Mouse (Mus musculus) megakaryocyte-erythroid progenitor cell, adult 5-6 weeks (primary cell): ENCODE measurements around the gene Tdrd12. TPM values are rescaled to one million over a fixed set of nuclear protein-coding genes. Genes with fewer than 3 reads are reported as not detected.
"Not testable (repeated sequence)": the region's sequence is repeated elsewhere in the genome, so short reads cannot be mapped to it uniquely, and the experiment has no call there.

Experiments used
- ATAC-seq: replicated peaks from 2 replicates; pipeline ENCODE4 v1.8.0; 2016; ENCODE audit warnings: mild to moderate bottlenecking, inconsistent platforms; ENCODE audit not compliant: severe bottlenecking, poor library complexity, low FRiP score, low TSS enrichment
- total RNA-seq, 2 experiments: library from RNA; stranded (forward) in 1 of 2; stranded (reverse) in 1 of 2; fragments of 200-1000, 215-1000 nt in 1 of 2; fragments of >200 nt in 1 of 2; fragmentation: Nextera tagmentation in 1 of 2; gene quantifications; 2 replicates each; pipeline ENCODE4 v1.2.3; 2014 to 2017

The Tdrd12 gene
- total RNA-seq, 2 experiments from 2014 or later = 0.11 TPM; not detected in 1

GRCm38 (mm10) chr7:35556905-35557304 lies 19.4 kb upstream of the Tdrd12 start:
- peak; percentile 42 for ATAC-seq

- ATAC-seq = no peak
Observed at GRCm38 (mm10) chr7:35556205-35556603, 18.7 kb upstream of the Tdrd12 start, which contains the start of gene Nudt19. TSS of gene Nudt19 (minus strand) at chr7:35556304.

DNA sequence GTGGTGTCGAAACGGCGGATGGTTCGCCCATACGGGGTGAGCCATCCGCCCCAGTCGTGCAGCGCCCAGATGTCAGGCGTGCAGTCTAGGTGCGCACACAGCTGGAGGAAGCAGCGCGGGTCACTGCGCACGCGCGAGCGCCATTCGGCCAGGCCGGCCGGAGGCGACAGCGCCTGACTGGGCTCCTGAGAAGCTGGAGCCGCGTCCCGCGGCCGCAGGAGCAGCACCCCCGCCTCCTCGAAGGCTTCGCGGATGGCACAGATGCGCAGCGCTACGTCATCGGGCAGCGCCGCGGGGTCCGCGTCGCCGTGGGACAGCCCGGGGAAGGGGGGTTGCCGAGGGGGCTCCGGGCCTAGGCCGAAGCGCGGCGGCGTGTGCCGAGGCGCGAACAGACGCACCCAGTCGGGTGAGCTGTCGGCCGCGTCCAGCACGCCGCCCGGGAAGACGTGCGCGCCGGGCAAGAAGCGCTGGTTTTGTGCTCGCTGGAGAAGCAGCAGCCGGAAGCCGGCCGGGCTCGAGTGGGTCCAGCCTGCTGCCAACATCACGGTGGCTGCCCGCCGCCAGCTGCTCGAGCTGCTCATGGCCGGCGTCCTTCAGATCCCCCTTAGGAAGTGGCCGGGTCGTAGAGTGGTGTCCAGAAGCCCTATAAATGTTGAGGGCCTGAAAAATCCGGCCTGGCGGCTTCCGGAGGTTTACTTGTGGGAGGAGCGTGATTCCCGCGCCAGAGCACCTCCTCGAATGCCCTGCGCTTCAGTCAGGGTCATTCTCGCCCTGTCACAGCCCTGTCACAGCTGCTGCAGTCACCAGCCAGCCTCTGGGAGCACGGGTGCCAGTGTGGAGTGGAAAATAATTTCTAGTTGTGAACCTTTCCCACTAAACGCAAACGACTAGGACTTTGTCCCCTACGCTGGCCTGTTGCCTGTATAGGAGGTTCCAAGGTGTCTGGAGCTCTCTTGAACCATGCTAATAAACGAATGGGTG lies 18.0 kb upstream of the Tdrd12 start:
- peak; percentile 53 for ATAC-seq

- peak; percentile 3; the same call in 1 of the 2 replicates for ATAC-seq
Observed at GRCm38 (mm10) chr7:35554605-35555175, 17.1 kb upstream of the Tdrd12 start.

DNA sequence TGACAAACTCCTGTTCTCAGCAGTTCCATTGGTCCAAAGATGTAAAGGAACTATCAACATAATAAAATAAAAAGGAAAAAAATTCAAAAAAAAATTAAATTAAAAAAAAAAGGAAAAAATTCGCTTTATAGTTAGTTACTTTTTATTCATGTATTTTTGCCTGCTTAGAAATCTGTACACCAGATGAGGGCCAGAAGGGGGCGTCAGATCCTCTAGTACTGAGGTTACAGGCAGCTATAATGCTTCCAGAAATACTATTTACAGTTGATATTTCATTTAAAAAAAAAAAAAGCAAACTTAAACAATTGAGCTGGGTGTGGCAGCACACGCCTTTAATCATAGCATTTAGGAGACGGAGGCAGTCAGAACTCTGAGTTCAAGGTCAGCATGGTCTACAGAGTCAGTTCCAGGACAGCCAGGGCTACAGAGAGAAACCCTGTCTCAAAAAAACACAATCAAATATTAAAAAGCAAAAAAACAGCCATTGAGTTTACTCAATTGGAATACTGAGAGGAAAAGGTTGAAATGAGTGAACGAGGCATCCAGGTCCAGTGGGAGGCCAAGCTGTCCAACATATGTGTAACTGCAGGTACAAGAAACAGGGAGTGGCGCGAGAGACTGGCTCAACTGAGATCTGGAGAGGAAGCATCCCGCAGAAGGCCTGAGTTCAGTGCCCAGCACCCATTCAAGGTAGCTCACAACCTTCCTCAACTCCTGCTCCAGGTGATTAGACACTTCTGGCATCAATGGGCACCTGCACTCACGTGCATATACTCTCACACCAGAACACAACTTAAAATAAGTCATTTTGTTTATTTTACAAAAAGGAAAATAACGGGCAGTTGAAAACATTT lies 16.4 kb upstream of the Tdrd12 start:
- ATAC-seq = no peak

DNA sequence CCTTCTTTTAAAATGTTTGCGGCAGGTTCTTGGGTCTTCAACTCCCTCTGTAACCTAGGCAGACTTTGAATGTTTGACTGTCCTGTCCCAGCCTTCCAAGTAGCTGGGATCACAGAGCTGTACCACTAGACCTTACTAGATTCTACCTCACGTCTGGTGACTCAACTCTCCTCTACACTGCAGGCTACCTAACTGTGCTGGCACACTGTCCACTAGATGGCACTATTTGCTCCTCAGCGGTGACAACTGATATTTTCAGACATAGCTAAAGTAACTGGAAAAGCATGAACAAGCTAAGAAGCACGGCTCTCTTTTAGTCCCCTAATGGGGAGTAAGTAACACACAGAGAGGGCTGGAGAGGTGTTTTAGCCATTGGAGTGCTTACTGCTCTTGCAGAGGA lies 8.3 kb upstream of the Tdrd12 start:
- ATAC-seq = peak; percentile 84

- no peak for ATAC-seq
Observed at GRCm38 (mm10) chr7:35535750-35536512, 1.6 kb downstream of the Tdrd12 start.

- not testable (repeated sequence) for ATAC-seq
Observed at GRCm38 (mm10) chr7:35530544-35530943, 7.0 kb downstream of the Tdrd12 start.

DNA sequence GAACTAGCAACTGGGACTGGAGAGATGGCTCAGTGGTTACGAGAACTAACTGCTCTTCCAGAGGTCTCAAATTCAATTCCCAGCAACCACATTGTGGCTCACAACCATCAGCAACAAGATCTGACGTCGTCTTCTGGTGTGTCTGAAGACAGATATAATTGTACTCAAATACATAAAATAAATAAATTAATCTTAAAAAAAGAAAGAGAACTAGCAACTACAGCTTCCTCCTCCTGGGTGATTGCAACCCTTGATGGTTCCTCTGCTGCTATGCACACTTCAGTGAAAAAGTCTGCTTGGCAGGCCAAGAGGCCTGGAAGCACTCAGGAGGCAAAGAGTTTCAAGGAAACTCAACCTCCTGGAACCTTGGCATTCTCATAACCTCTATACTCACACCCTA lies 7.5 kb downstream of the Tdrd12 start:
- ATAC-seq = no peak

DNA sequence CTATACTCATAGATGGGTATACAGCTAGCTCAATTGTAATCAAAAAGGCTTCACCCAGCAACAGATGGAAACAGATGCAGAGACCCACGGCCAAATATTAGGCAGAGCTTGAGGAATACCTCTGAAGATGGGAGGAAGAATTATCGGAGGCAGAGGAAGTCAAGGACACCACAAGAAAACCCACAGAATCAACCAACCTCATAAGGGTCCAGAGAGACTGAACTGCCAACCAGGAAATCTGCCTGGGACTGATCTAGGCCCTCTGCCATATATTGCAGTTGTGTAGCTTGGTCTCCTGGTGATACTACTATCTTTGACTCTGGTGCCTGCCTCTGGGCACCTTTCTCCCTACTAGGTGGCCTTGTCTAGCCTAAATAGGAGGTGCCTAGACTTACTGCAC lies 10.8 kb downstream of the Tdrd12 start:
- no peak for ATAC-seq

GRCm38 (mm10) chr7:35501995-35502394 lies 35.5 kb downstream of the Tdrd12 start:
- no peak for ATAC-seq

- no peak for ATAC-seq
Observed at GRCm38 (mm10) chr7:35497516-35497915, 40.0 kb downstream of the Tdrd12 start.

DNA sequence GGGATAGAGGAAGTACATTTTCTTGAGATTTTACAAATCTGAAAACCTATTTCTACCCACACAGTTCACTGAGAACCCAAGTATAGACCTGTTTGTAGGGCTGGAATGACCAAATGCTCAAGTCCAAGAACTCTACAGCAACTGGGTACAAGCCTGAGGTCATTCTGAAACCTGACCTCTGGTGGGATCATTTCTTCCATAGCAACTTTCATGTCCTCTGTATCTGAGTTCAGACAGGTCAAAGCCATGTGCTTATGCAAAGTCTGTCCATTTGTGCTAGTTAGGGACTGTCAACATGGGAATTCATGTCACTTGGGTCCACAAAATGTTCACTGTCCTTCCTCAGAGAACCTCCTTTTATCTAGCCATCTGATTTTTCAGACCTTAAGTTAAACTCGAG lies 46.5 kb downstream of the Tdrd12 start:
- ATAC-seq = no peak

- no peak for ATAC-seq
Observed at GRCm38 (mm10) chr7:35490186-35490585, 47.4 kb downstream of the Tdrd12 start.

DNA sequence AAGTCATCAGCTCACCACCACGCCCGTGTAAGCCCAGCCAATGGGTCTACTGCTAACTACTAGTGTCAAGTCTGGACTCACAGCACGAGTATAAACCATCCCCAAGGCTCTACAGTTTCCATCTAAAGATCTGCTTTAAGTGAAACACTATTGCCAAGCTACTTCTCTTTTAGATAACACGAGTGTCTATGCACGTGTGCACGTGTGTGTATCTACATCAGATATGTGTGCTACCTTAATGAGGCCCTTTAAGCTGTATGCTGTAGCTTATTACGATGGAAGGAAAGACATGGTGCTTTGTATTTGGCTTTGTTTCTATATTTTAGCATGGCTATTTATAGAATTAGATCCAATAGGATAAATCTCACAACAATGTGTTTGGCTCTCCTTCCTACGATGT lies 51.0 kb downstream of the Tdrd12 start:
- no peak for ATAC-seq

GRCm38 (mm10) chr7:35485126-35485525 lies 52.4 kb downstream of the Tdrd12 start:
- ATAC-seq = no peak

DNA sequence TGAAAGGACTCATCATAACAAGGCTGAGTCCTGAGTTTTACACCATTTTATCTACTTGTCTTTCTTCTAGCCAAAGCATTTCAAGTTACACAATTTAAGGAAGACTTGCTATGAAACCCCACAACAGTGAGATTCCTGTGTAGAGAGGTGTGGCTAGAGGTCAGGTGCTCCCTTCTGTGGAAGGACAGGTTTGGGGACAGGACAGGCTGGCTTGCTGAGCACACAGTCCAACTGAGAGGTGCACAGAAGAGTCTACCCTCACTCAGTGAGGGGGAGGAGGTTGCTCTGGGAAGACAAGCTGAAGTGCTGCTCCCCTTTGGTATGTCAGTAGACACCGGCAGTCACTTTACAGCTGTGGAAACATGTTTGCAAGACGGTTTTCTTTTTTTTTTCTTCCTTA lies 61.1 kb downstream of the Tdrd12 start:
- no peak for ATAC-seq

- no peak for ATAC-seq
Observed at GRCm38 (mm10) chr7:35470794-35471193, 66.8 kb downstream of the Tdrd12 start.

GRCm38 (mm10) chr7:35467856-35468255 lies 69.7 kb downstream of the Tdrd12 start:
- no peak for ATAC-seq
